Mouse (Mus musculus) telencephalon, adult 2 months (tissue): Measurements from ENCODE around the gene Magi2.

ENCODE experiments used
- DNase-seq: peaks from one replicate; pipeline ENCODE4 v3.0.0-alpha.2; 2011; ENCODE audit warnings: low read depth, low spot score

The Magi2 gene

GRCm38 (mm10) chr5:20589731-20590130 lies 1362.9 kb downstream of the Magi2 start:
- no peak for DNase-seq

- DNase-seq = no peak
Measured at GRCm38 (mm10) chr5:20598196-20598595, 1371.4 kb downstream of the Magi2 start.

GRCm38 (mm10) chr5:20603756-20604469 lies 1377.1 kb downstream of the Magi2 start:
- DNase-seq = no peak

GRCm38 (mm10) chr5:20606497-20606896 lies 1379.7 kb downstream of the Magi2 start:
- DNase-seq = no peak

GRCm38 (mm10) chr5:20607503-20607902 lies 1380.7 kb downstream of the Magi2 start:
- no peak for DNase-seq

- DNase-seq = no peak
Measured at GRCm38 (mm10) chr5:20609206-20609935, 1382.5 kb downstream of the Magi2 start.

GRCm38 (mm10) chr5:20610640-20611039 lies 1383.8 kb downstream of the Magi2 start:
- DNase-seq = no peak

GRCm38 (mm10) chr5:20612616-20613015 lies 1385.8 kb downstream of the Magi2 start:
- no peak for DNase-seq

- DNase-seq = peak; percentile 74
Measured at GRCm38 (mm10) chr5:20614891-20615290, 1388.1 kb downstream of the Magi2 start.

- no peak for DNase-seq
Measured at GRCm38 (mm10) chr5:20620596-20621511, 1394.0 kb downstream of the Magi2 start.

- DNase-seq = no peak
Measured at GRCm38 (mm10) chr5:20622417-20622816, 1395.6 kb downstream of the Magi2 start.

GRCm38 (mm10) chr5:20622837-20623573 lies 1396.2 kb downstream of the Magi2 start:
- DNase-seq = no peak

- DNase-seq = no peak
Measured at GRCm38 (mm10) chr5:20625117-20625516, 1398.3 kb downstream of the Magi2 start.

GRCm38 (mm10) chr5:20628954-20629601 lies 1402.2 kb downstream of the Magi2 start:
- DNase-seq = no peak

- DNase-seq = no peak
Measured at GRCm38 (mm10) chr5:20634046-20634769, 1407.4 kb downstream of the Magi2 start.

GRCm38 (mm10) chr5:20634822-20635221 lies 1408.0 kb downstream of the Magi2 start:
- DNase-seq = no peak

- DNase-seq = no peak
Measured at GRCm38 (mm10) chr5:20637300-20637989, 1410.6 kb downstream of the Magi2 start.

- no peak for DNase-seq
Measured at GRCm38 (mm10) chr5:20642196-20642595, 1415.4 kb downstream of the Magi2 start.

- DNase-seq = no peak
Measured at GRCm38 (mm10) chr5:20643741-20644140, 1416.9 kb downstream of the Magi2 start.

- no peak for DNase-seq
Measured at GRCm38 (mm10) chr5:20646947-20647346, 1420.1 kb downstream of the Magi2 start.
